Mouse (Mus musculus) limb, embryonic 14.5 days (tissue): ENCODE data around the gene Cdkl1. TPM values are rescaled to one million over a fixed set of nuclear protein-coding genes. Genes with fewer than 3 reads are reported as not detected.

Experiments
- ATAC-seq: fragments of 200-750 bp; cut with Nextera tagmentation; 2 replicates; pipeline ENCODE4 v1.8.0; 2017; ENCODE audit warnings: low read depth, moderate number of reproducible peaks, moderate TSS enrichment; ENCODE audit not compliant: low FRiP score
- DNase-seq: peaks from one replicate; pipeline ENCODE4 v3.0.0-alpha.2; 2015; ENCODE audit warnings: low spot score
- H3K27ac ChIP-seq: fragments of 300-500 bp; sonication (generic); replicated peaks from 2 replicates; pipeline ENCODE4 v1.5.1; 2014; ENCODE audit warnings: low read depth, mild to moderate bottlenecking, low read length, moderate library complexity, mixed read lengths
- H3K27me3 ChIP-seq: fragments of 300-500 bp; sonication (generic); 2 replicates; pipeline ENCODE4 v1.6.1; 2014; ENCODE audit warnings: low read length, mixed read lengths; ENCODE audit not compliant: control insufficient read depth, insufficient read depth
- H3K36me3 ChIP-seq: fragments of 300-500 bp; sonication (generic); 2 replicates; pipeline ENCODE4 v1.6.1; 2014; ENCODE audit warnings: mild to moderate bottlenecking, low read length, moderate library complexity, mixed read lengths; ENCODE audit not compliant: control insufficient read depth, insufficient read depth
- H3K4me1 ChIP-seq: fragments of 300-500 bp; sonication (generic); 2 replicates; pipeline ENCODE4 v1.6.1; 2014; ENCODE audit warnings: antibody characterized with exemption, low read length, mixed read lengths; ENCODE audit not compliant: control insufficient read depth, insufficient read depth
- H3K4me2 ChIP-seq: fragments of 300-500 bp; sonication (generic); replicated peaks from 2 replicates; pipeline ENCODE4 v1.6.1; 2014; ENCODE audit warnings: low read depth, mild to moderate bottlenecking, low read length, moderate library complexity; ENCODE audit not compliant: severe bottlenecking
- H3K4me3 ChIP-seq: fragments of 300-500 bp; sonication (generic); replicated peaks from 2 replicates; pipeline ENCODE4 v1.5.1; 2014; ENCODE audit warnings: low read length
- H3K9ac ChIP-seq: fragments of 300-500 bp; sonication (generic); 2 replicates; pipeline ENCODE4 v1.6.1; 2014; ENCODE audit warnings: mild to moderate bottlenecking, low read depth, low read length, moderate library complexity; ENCODE audit not compliant: severe bottlenecking
- H3K9me3 ChIP-seq: fragments of 300-500 bp; sonication (generic); 2 replicates; pipeline ENCODE4 v1.6.1; 2016; ENCODE audit warnings: low read length; ENCODE audit not compliant: control insufficient read depth
- POLR2A ChIP-seq: fragments of 200-500 bp; IDR thresholded peaks from 2 replicates; pipeline ENCODE4 v1.8.0; 2012; ENCODE audit warnings: inconsistent platforms, mild to moderate bottlenecking, moderate library complexity, borderline replicate concordance; ENCODE audit not compliant: insufficient read depth, insufficient read length; ENCODE audit errors: extremely low read depth
- WGBS: fragments of 180-500 bp; shearing (Covaris S2); extraction: QIAGEN DNeasy Blood & Tissue Kit; methylation state at CpG from one replicate; pipeline ENCODE4 v1.1.7; 2014; 5-methylcytosine and 5-hydroxymethylcytosine counted together
- polyA plus RNA-seq, 2 experiments: library from polyadenylated mRNA; depleted of rRNA in 1 of 2; stranded (reverse) in 1 of 2; unstranded in 1 of 2; fragments of >200 nt; fragmentation: Nextera tagmentation in 1 of 2; extraction: Ambion mirVana in 1 of 2; gene quantifications; 2 replicates each; pipeline versions ENCODE4 v1.2.1 to v1.2.3; 2012 to 2014

The Cdkl1 gene
- polyA plus RNA-seq, 2 experiments, result 1.7 to 1.9 TPM

- Histone ChIP-seq H3K4me3 (no peak overlapping the region), H3K9ac (no peak overlapping the region), H3K4me1 (peaks cover 31% of the 10 kb centered on the region), H3K27me3 (no peaks in the 10 kb centered on the region), H3K27ac (0 out of 2 replicates have a peak overlapping the region, but pooled peaks have one; percentile 39), H3K9me3 (no peaks in the 10 kb centered on the region), H3K36me3 (no peaks in the 10 kb centered on the region), H3K4me2 (peak overlapping the region; percentile 39)
- 14% methylated on average over 22 of the region's 22 CpGs for WGBS
- no peak for TF ChIP-seq POLR2A
- ATAC-seq (peak; percentile 72), DNase-seq (peak; percentile 66)
Measured at GRCm38 (mm10) chr12:69757418-69758141, 33.5 kb downstream of the Cdkl1 start.

GRCm38 (mm10) chr12:69756015-69756414, 35.1 kb downstream of the Cdkl1 start:
- Histone ChIP-seq H3K9ac (no peak overlapping the region), H3K27ac (no peak overlapping the region), H3K4me1 (peaks cover 37% of the 10 kb centered on the region), H3K4me3 (no peak overlapping the region), H3K36me3 (no peaks in the 10 kb centered on the region), H3K27me3 (no peaks in the 10 kb centered on the region), H3K9me3 (no peaks in the 10 kb centered on the region), H3K4me2 (no peak overlapping the region)
- WGBS, result 73% methylated on average over 5 of the region's 5 CpGs
- DNase-seq, result no peak
- no peak for TF ChIP-seq POLR2A
- ATAC-seq, result no peak

GRCm38 (mm10) chr12:69753936-69754335, 37.1 kb downstream of the Cdkl1 start:
- TF ChIP-seq POLR2A, result no peak
- DNase-seq, result no peak
- WGBS, result 69% methylated on average over 5 of the region's 5 CpGs
- ATAC-seq, result no peak
- Histone ChIP-seq H3K36me3 (no peaks in the 10 kb centered on the region), H3K9me3 (no peaks in the 10 kb centered on the region), H3K27ac (no peak overlapping the region), H3K4me2 (no peak overlapping the region), H3K4me1 (peaks cover 26% of the 10 kb centered on the region), H3K4me3 (no peak overlapping the region), H3K27me3 (no peaks in the 10 kb centered on the region), H3K9ac (no peak overlapping the region)

GRCm38 (mm10) chr12:69751864-69752341, 39.2 kb downstream of the Cdkl1 start:
- H3K27ac ChIP-seq, result no peak overlapping the region
- H3K4me2 ChIP-seq, result no peak overlapping the region
- 19% methylated on average over 10 of the region's 10 CpGs for WGBS
- no peaks in the 10 kb centered on the region for H3K9me3 ChIP-seq
- no peak for TF ChIP-seq POLR2A
- H3K27me3 ChIP-seq, result no peaks in the 10 kb centered on the region
- DNase-seq, result peak; percentile 33
- 0 out of 2 replicates have a peak overlapping the region, but pooled peaks have one; percentile 21 for H3K9ac ChIP-seq
- H3K4me1 ChIP-seq, result peaks cover 9% of the 10 kb centered on the region
- no peak overlapping the region for H3K4me3 ChIP-seq
- no peaks in the 10 kb centered on the region for H3K36me3 ChIP-seq
- no peak for ATAC-seq

GRCm38 (mm10) chr12:69744138-69744537, 46.9 kb downstream of the Cdkl1 start:
- H3K27ac ChIP-seq, result no peak overlapping the region
- no peaks in the 10 kb centered on the region for H3K9me3 ChIP-seq
- H3K4me3 ChIP-seq, result no peak overlapping the region
- H3K4me2 ChIP-seq, result no peak overlapping the region
- ATAC-seq, result no peak
- no peak for DNase-seq
- H3K9ac ChIP-seq, result no peak overlapping the region
- H3K4me1 ChIP-seq, result no peaks in the 10 kb centered on the region
- H3K36me3 ChIP-seq, result 0 out of 2 replicates have a peak, but pooled peaks cover 3% of the 10 kb centered on the region
- 68% methylated on average over 5 of the region's 5 CpGs for WGBS
- H3K27me3 ChIP-seq, result no peaks in the 10 kb centered on the region
- TF ChIP-seq POLR2A, result no peak

- DNase-seq (no peak), ATAC-seq (no peak)
- 0 out of 2 replicates have a peak, but pooled peaks cover 3% of the 10 kb centered on the region for H3K36me3 ChIP-seq
- 66% methylated on average over 5 of the region's 5 CpGs for WGBS
- no peak overlapping the region for H3K9ac ChIP-seq
- no peak overlapping the region for H3K4me2 ChIP-seq
- no peaks in the 10 kb centered on the region for H3K27me3 ChIP-seq
- no peaks in the 10 kb centered on the region for H3K4me1 ChIP-seq
- no peak overlapping the region for H3K27ac ChIP-seq
- no peak overlapping the region for H3K4me3 ChIP-seq
- TF ChIP-seq POLR2A, result no peak
- H3K9me3 ChIP-seq, result no peaks in the 10 kb centered on the region
Measured at GRCm38 (mm10) chr12:69741965-69742364, 49.1 kb downstream of the Cdkl1 start.
